Mouse (Mus musculus): Measurements from ENCODE around the gene 1700001P01Rik.

DNA sequence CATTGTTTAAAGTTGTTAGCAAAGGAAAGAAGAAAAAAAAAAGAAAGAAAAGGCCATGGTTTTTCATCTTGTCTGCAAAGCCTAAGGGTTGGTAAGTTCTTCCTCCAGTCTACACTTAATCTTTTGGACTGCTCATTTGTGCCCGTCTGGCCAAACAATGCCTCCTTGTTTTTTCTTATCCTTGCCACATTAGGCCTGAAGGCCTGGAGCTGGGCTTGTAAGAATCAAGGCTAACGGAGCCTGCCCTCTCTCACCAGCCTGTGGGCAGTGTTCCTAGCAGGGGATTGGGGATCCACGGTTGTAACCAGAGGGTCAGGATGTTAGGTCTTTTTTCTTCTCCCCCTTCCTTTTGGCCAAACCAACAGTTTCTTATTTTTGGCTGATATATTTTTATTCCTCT lies 35.3 kb upstream of the 1700001P01Rik start:
- TF ChIP-seq POLR2A (IDR thresholded peaks at IDR 0.05; ENCODE audit: low read depth, low read length) (no peak), ELF1 (IDR thresholded peaks at IDR 0.05; ENCODE audit: low read depth, low read length) (no peak), CTCF (conservative IDR thresholded peaks at IDR 0.05 in 1 of 2, IDR thresholded peaks at IDR 0.05 in 1 of 2; ENCODE audit: low read depth in 2 of 2, low read length in 2 of 2) (no peak), CHD2 (IDR thresholded peaks at IDR 0.05; ENCODE audit: low read length) (no peak), ZC3H11A (IDR thresholded peaks at IDR 0.05; ENCODE audit: low read depth, low read length) (no peak), E2F4 (IDR thresholded peaks at IDR 0.05; ENCODE audit: insufficient replicate concordance, low read depth, low read length) (no peak), CHD1 (IDR thresholded peaks at IDR 0.05; ENCODE audit: low read depth, low read length) (no peak), JUND (conservative IDR thresholded peaks at IDR 0.05; ENCODE audit: low read depth, low read length) (no peak), TBP (conservative IDR thresholded peaks at IDR 0.05; ENCODE audit: low read depth, low read length) (no peak), PAX5 (IDR thresholded peaks at IDR 0.05; ENCODE audit: low read length) (no peak)
